Mouse (Mus musculus) MEL (cell line): ENCODE results near the gene Riok1.

Experiments
- CHD2 ChIP-seq: IDR thresholded peaks from 2 replicates; pipeline ENCODE4 v1.6.1; 2011; ENCODE audit warnings: low read length, improper control_type of control experiment
- CTCF ChIP-seq, 3 experiments: IDR thresholded peaks in 2 of 3; conservative IDR thresholded peaks in 1 of 3; 2 replicates each; pipeline ENCODE4 v1.5.1; 2011 to 2012; ENCODE audit warnings: low read length in 3 of 3, low read depth in 2 of 3, mild to moderate bottlenecking in 2 of 3, improper control_type of control experiment in 1 of 3, inconsistent platforms in 1 of 3, mixed read lengths in 1 of 3, moderate library complexity in 1 of 3; ENCODE audit not compliant: control insufficient read depth in 1 of 3, insufficient read depth in 1 of 3, poor library complexity in 1 of 3, severe bottlenecking in 1 of 3
- E2F4 ChIP-seq: IDR thresholded peaks from 2 replicates; pipeline ENCODE4 v1.6.1; 2011; ENCODE audit warnings: low read depth, low read length, improper control_type of control experiment, borderline replicate concordance
- ELF1 ChIP-seq: IDR thresholded peaks from 2 replicates; pipeline ENCODE4 v1.6.1; 2014; ENCODE audit warnings: low read depth, mild to moderate bottlenecking, inconsistent platforms, low read length, improper control_type of control experiment, moderate library complexity
- EP300 ChIP-seq, 2 experiments: IDR thresholded peaks; 2 replicates each; pipeline ENCODE4 v1.6.1; 2011; ENCODE audit warnings: improper control_type of control experiment in 2 of 2, low read length in 2 of 2, low read depth in 1 of 2, mild to moderate bottlenecking in 1 of 2
- GABPA ChIP-seq: IDR thresholded peaks from 2 replicates; pipeline ENCODE4 v1.6.1; 2012; ENCODE audit warnings: low read depth, mild to moderate bottlenecking, inconsistent platforms, low read length, improper control_type of control experiment, moderate library complexity
- GATA1 ChIP-seq: IDR thresholded peaks from 2 replicates; pipeline ENCODE4 v1.6.1; 2011; ENCODE audit warnings: low read depth, low read length, improper control_type of control experiment
- MAFK ChIP-seq: IDR thresholded peaks from 2 replicates; pipeline ENCODE4 v1.6.1; 2011; ENCODE audit warnings: low read depth, mild to moderate bottlenecking, low read length, improper control_type of control experiment, borderline replicate concordance
- MAX ChIP-seq: IDR thresholded peaks from 2 replicates; pipeline ENCODE4 v1.6.1; 2011; ENCODE audit warnings: low read length, improper control_type of control experiment
- POLR2A ChIP-seq, 2 experiments: IDR thresholded peaks; 2 replicates each; pipeline ENCODE4 v1.6.1; 2011 to 2012; ENCODE audit warnings: low read length in 2 of 2, mild to moderate bottlenecking in 2 of 2, control low read depth in 1 of 2, improper control_type of control experiment in 1 of 2, low read depth in 1 of 2, moderate library complexity in 1 of 2; ENCODE audit not compliant: control insufficient read depth in 1 of 2, insufficient read depth in 1 of 2, poor library complexity in 1 of 2
- TCF12 ChIP-seq: IDR thresholded peaks from 2 replicates; pipeline ENCODE4 v1.6.1; 2014; ENCODE audit warnings: low read depth, mild to moderate bottlenecking, inconsistent platforms, low read length, improper control_type of control experiment, moderate library complexity
- USF1 ChIP-seq: IDR thresholded peaks from 2 replicates; pipeline ENCODE4 v1.6.1; 2014; ENCODE audit warnings: low read depth, mild to moderate bottlenecking, inconsistent platforms, low read length, improper control_type of control experiment, moderate library complexity
- ZNF384 ChIP-seq: IDR thresholded peaks from 2 replicates; pipeline ENCODE4 v1.6.1; 2012; ENCODE audit warnings: low read depth, mild to moderate bottlenecking, inconsistent platforms, low read length, improper control_type of control experiment

DNA sequence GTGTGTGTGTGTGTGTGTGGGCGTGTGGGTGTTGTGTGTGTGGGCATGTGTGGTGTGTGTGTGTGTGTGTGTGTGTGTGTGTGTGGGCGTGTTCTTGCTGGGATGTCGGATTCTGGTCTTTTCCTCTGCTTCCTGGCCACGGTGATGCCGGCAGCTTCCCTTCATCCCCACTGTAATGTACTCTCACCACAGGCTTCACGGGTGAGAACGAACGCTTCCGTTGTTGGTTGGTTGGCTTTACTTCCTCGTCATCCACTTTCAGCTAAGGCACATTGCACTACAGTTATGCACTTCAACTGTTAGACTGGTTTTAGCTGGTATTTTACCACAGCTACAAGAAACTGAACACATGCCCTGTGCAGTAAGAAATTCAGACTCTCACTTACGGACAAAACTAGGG lies 25.9 kb downstream of the Riok1 start:
- TF ChIP-seq MAX (no peak), CTCF (IDR thresholded peaks at IDR 0.05 in 2 of 3, conservative IDR thresholded peaks at IDR 0.05 in 1 of 3; ENCODE audit: control insufficient read depth in 1 of 3, insufficient read depth in 1 of 3, low read depth in 2 of 3, low read length in 3 of 3, poor library complexity in 1 of 3, severe bottlenecking in 1 of 3) (no peak), MAFK (no peak), POLR2A (IDR thresholded peaks at IDR 0.05; ENCODE audit: control insufficient read depth in 1 of 2, insufficient read depth in 1 of 2, low read depth in 1 of 2, low read length in 2 of 2, poor library complexity in 1 of 2) (no peak), GATA1 (no peak), USF1 (no peak), GABPA (no peak), CHD2 (no peak), E2F4 (no peak), EP300 (IDR thresholded peaks at IDR 0.05; ENCODE audit: low read depth in 1 of 2, low read length in 2 of 2) (no peak), ELF1 (no peak), TCF12 (no peak), ZNF384 (no peak)
